Mouse (Mus musculus) monocyte, adult 59 days (primary cell): ENCODE results near the gene Zfyve26. TPM values are rescaled to one million over a fixed set of nuclear protein-coding genes. Genes with fewer than 3 reads are reported as not detected.

Experiments
- total RNA-seq, 2 experiments: library from RNA; stranded (reverse); gene quantifications; one replicate each; pipeline ENCODE4 v1.2.4; 2023

Gene Zfyve26
- total RNA-seq = 10 to 100 TPM; 61.3 to 62.7 TPM

GRCm38 (mm10) chr12:79296126-79296816 is at the start of gene Zfyve26:
Gene Zfyve26 (minus strand): TSS chr12:79296304.

GRCm38 (mm10) chr12:79297121-79297576 is 1.0 kb upstream of the Zfyve26 start, which contains the start of gene Rad51b:
Gene Rad51b (plus strand): TSS chr12:79297282.

GRCm38 (mm10) chr12:79208703-79209464 is 87.2 kb downstream of the Zfyve26 start, which contains the start of gene Rdh12:
Gene Rdh12 (plus strand): TSS chr12:79208914.

GRCm38 (mm10) chr12:79192193-79192592 is 103.9 kb downstream of the Zfyve26 start, which contains the start of gene Rdh11:
Gene Rdh11 (minus strand): TSS chr12:79192293.

Other genes starting within 250 kb of the Zfyve26 start
- 1 to 10 TPM; 6.0 to 7.2 TPM for gene Pigh, start 206.7 kb downstream of the Zfyve26 start, total RNA-seq
- gene Arg2, start 165.5 kb downstream of the Zfyve26 start, total RNA-seq = 1 to 10 TPM; 1.4 to 2.0 TPM
- gene Vti1b, start 123.6 kb downstream of the Zfyve26 start, total RNA-seq = 10 to 100 TPM; 64.8 to 76.9 TPM
- gene Rdh11, start 104.0 kb downstream of the Zfyve26 start, total RNA-seq = 10 to 100 TPM; 10.8 to 11.4 TPM
- under 1 TPM; 0.76 to 0.97 TPM for gene Rdh12, start 87.4 kb downstream of the Zfyve26 start, total RNA-seq
- gene Rad51b, start 978 bp upstream of the Zfyve26 start, total RNA-seq = under 1 TPM; 0.30 to 0.63 TPM